Mouse (Mus musculus): ENCODE data around the gene Icam2. TPM values are rescaled to one million over a fixed set of nuclear protein-coding genes. Genes with fewer than 3 reads are reported as not detected.
A peak's percentile ranks its signal among the peaks of the same experiment; 100 is the strongest.

Gene Icam2
- total and polyA plus RNA-seq, 3 experiments, result 15.3 to 40.1 (median 26.7) TPM

GRCm38 (mm10) chr11:106419262-106420102 is 31.6 kb upstream of the Icam2 start:
- dilution Hi-C loops (cut with MboI; ENCODE audit: extremely low pct_ligation_motif_present, extremely low pct_unique_long_range_greater_than_20kb, low sequenced_read_pairs), result no loop called here
- no peaks in the 10 kb centered on the region for H3K9me3 ChIP-seq (replicated peaks; ENCODE audit: low read length)
- H3K79me2 ChIP-seq (replicated peaks; ENCODE audit: control insufficient read depth, extremely low read depth, insufficient read depth, poor library complexity, severe bottlenecking), result peaks cover 9% of the 10 kb centered on the region
- no peak overlapping the region for H3K4me3 ChIP-seq (replicated peaks in 1 of 3; ENCODE audit: low read depth in 2 of 3, low read length in 2 of 3, poor library complexity in 1 of 3)
- DNase-seq (ENCODE audit: extremely low read depth), result no peak
- TF ChIP-seq SIN3A (IDR thresholded peaks at IDR 0.05; ENCODE audit: low read length) (no peak), MAX (IDR thresholded peaks at IDR 0.05; ENCODE audit: low read length) (peak; percentile 29; the same call in 1 of the 2 replicates), ZNF384 (IDR thresholded peaks at IDR 0.05; ENCODE audit: low read depth, low read length) (no peak)
- peaks cover 69 to 77% of the 10 kb centered on the region in 2 experiments for H3K36me3 ChIP-seq (replicated peaks in 1 of 2; ENCODE audit: control insufficient read depth in 1 of 2, insufficient read depth in 1 of 2, low read length in 1 of 2)
- H3K9ac ChIP-seq (ENCODE audit: insufficient read depth, low read depth), result no peak overlapping the region
- no peaks in the 10 kb centered on the region for H3K27me3 ChIP-seq (replicated peaks)
- no peak overlapping the region for H3K4me2 ChIP-seq (ENCODE audit: insufficient read depth, low read depth, poor library complexity, severe bottlenecking)
- peaks cover 15 to 40% of the 10 kb centered on the region in 2 experiments for H3K4me1 ChIP-seq (ENCODE audit: control insufficient read depth in 1 of 2, insufficient read depth in 2 of 2)
- in situ Hi-C loops (cut with MboI; ENCODE audit: low pct_ligation_motif_present, low pct_unique_long_range_greater_than_20kb, low sequenced_read_pairs), result loop anchor here (5.0 kb wide), 1 partner anchor 63 kb away; no protein-coding TSS in a partner anchor
- peak overlapping the region; percentile 49; the same call in 1 of the 2 replicates for H3K27ac ChIP-seq (ENCODE audit: insufficient read depth, low read depth)

DNA sequence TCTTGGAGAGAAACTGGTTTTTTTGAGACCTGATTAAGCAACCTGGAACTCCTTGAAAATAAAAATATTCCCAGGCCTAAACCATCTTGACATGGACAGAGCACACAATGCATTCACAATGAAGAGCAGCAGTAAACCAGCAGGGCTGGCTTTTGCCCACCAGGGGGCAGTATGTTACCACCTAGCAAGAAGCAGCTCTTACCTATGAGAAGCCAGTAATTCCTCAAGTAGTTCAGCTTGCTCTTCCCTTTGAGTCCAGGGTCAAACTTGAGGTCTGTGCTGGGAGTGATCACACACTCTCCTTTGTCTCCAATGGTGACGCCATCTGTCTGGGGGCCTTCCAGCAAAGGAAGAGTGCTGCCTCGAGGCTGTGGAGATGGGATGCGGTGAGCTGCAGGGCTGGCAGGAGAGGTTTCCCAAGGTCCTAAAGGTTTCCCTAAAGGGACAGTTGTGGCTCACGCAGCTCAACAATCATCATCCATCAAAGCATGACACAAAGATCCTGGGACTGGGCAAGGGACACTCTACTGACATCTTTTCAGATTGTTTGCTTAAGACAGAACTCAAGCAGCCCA is 30.8 kb upstream of the Icam2 start:
- H3K9me3 ChIP-seq (replicated peaks; ENCODE audit: low read length), result no peaks in the 10 kb centered on the region
- no peak overlapping the region for H3K27ac ChIP-seq (ENCODE audit: insufficient read depth, low read depth)
- DNase-seq (ENCODE audit: extremely low read depth), result peak; percentile 93
- peaks cover 9% of the 10 kb centered on the region for H3K79me2 ChIP-seq (replicated peaks; ENCODE audit: control insufficient read depth, extremely low read depth, insufficient read depth, poor library complexity, severe bottlenecking)
- no peak overlapping the region for H3K9ac ChIP-seq (ENCODE audit: insufficient read depth, low read depth)
- no peaks in the 10 kb centered on the region for H3K27me3 ChIP-seq (replicated peaks)
- H3K4me3 ChIP-seq (replicated peaks in 1 of 3; ENCODE audit: low read depth in 2 of 3, low read length in 2 of 3, poor library complexity in 1 of 3), result no peak overlapping the region
- no peak overlapping the region for H3K4me2 ChIP-seq (ENCODE audit: insufficient read depth, low read depth, poor library complexity, severe bottlenecking)
- dilution Hi-C loops (cut with MboI; ENCODE audit: extremely low pct_ligation_motif_present, extremely low pct_unique_long_range_greater_than_20kb, low sequenced_read_pairs) (no loop called here), in situ Hi-C loops (cut with MboI; ENCODE audit: low pct_ligation_motif_present, low pct_unique_long_range_greater_than_20kb, low sequenced_read_pairs) (loop anchor here (5.0 kb wide), 1 partner anchor 64 kb away; no protein-coding TSS in a partner anchor)
- H3K4me1 ChIP-seq (ENCODE audit: control insufficient read depth in 1 of 2, insufficient read depth in 2 of 2), result peaks cover 15 to 46% of the 10 kb centered on the region in 2 experiments
- H3K36me3 ChIP-seq (replicated peaks in 1 of 2; ENCODE audit: control insufficient read depth in 1 of 2, insufficient read depth in 1 of 2, low read length in 1 of 2), result peaks cover 72 to 81% of the 10 kb centered on the region in 2 experiments
- peak; percentile 62 for TF ChIP-seq IRF4 (IDR thresholded peaks at IDR 0.05; ENCODE audit: low read depth, low read length)
- no peak for TF ChIP-seq MAZ (IDR thresholded peaks at IDR 0.05; ENCODE audit: low read depth, low read length)
- no peak for TF ChIP-seq ELF1 (IDR thresholded peaks at IDR 0.05; ENCODE audit: low read depth, low read length)
- TF ChIP-seq RAD21 (IDR thresholded peaks at IDR 0.05; ENCODE audit: low read depth, low read length), result peak; percentile 99
- no peak for TF ChIP-seq CHD1 (IDR thresholded peaks at IDR 0.05; ENCODE audit: low read depth, low read length)
- peak; percentile 55; the same call in 1 of the 2 replicates for TF ChIP-seq MEF2A (IDR thresholded peaks at IDR 0.05; ENCODE audit: borderline replicate concordance, low read depth, low read length)
- no peak for TF ChIP-seq USF2 (conservative IDR thresholded peaks at IDR 0.05; ENCODE audit: low read depth, low read length)
- TF ChIP-seq JUN (IDR thresholded peaks at IDR 0.05; ENCODE audit: insufficient read depth, low read depth, low read length), result no peak
- TF ChIP-seq E2F4 (IDR thresholded peaks at IDR 0.05; ENCODE audit: insufficient replicate concordance, low read depth, low read length), result no peak
- no peak for TF ChIP-seq POLR2AphosphoS2 (IDR thresholded peaks at IDR 0.05; ENCODE audit: low read depth, low read length)
- TF ChIP-seq CHD2 (IDR thresholded peaks at IDR 0.05; ENCODE audit: low read length), result no peak
- no peak for TF ChIP-seq BHLHE40 (IDR thresholded peaks at IDR 0.05; ENCODE audit: low read depth, low read length)
- 0 out of 2 replicates have a peak, but pooled peaks have one; percentile 54 for TF ChIP-seq JUND (conservative IDR thresholded peaks at IDR 0.05; ENCODE audit: low read depth, low read length)
- TF ChIP-seq NRF1 (IDR thresholded peaks at IDR 0.05; ENCODE audit: low read depth, low read length), result no peak
- TF ChIP-seq MAX (IDR thresholded peaks at IDR 0.05; ENCODE audit: low read length), result no peak; the same call in 1 of the 2 replicates
- TF ChIP-seq ZMIZ1 (IDR thresholded peaks at IDR 0.05; ENCODE audit: low read depth, low read length), result no peak
- peak; percentile 66; the same call in 1 of the 2 replicates for TF ChIP-seq SIN3A (IDR thresholded peaks at IDR 0.05; ENCODE audit: low read length)
- peak; percentile 99 to 100 for TF ChIP-seq CTCF (conservative IDR thresholded peaks at IDR 0.05 in 1 of 2, IDR thresholded peaks at IDR 0.05 in 1 of 2; ENCODE audit: low read depth in 2 of 2, low read length in 2 of 2)
- TF ChIP-seq UBTF (IDR thresholded peaks at IDR 0.05; ENCODE audit: low read depth, low read length), result no peak
- peak; percentile 33; the same call in 1 of the 2 replicates for TF ChIP-seq HCFC1 (IDR thresholded peaks at IDR 0.05; ENCODE audit: low read depth, low read length)
- TF ChIP-seq EP300 (IDR thresholded peaks at IDR 0.05; ENCODE audit: low read length), result no peak
- no peak for TF ChIP-seq KAT2A (IDR thresholded peaks at IDR 0.05; ENCODE audit: insufficient replicate concordance, low read length)
- no peak; the same call in 1 of the 2 replicates for TF ChIP-seq ETS1 (conservative IDR thresholded peaks at IDR 0.05; ENCODE audit: low read depth, low read length)
- peak; percentile 51; the same call in 1 of the 2 replicates for TF ChIP-seq ZNF384 (IDR thresholded peaks at IDR 0.05; ENCODE audit: low read depth, low read length)
- no peak for TF ChIP-seq MXI1 (IDR thresholded peaks at IDR 0.05; ENCODE audit: low read depth, low read length)
- no peak for TF ChIP-seq TCF12 (IDR thresholded peaks at IDR 0.05; ENCODE audit: low read depth, low read length)
- no peak for TF ChIP-seq GABPA (IDR thresholded peaks at IDR 0.05; ENCODE audit: insufficient replicate concordance, low read depth, low read length)
- TF ChIP-seq TBP (conservative IDR thresholded peaks at IDR 0.05; ENCODE audit: low read depth, low read length), result no peak
- TF ChIP-seq SMC3 (IDR thresholded peaks at IDR 0.05; ENCODE audit: low read depth, low read length), result peak; percentile 100
